Mouse (Mus musculus) ES-Bruce4 (cell line): Measurements from ENCODE around the gene Zfand4.

Experiments
- CTCF ChIP-seq: IDR thresholded peaks from one replicate; pipeline ENCODE4 v1.8.1; 2011; ENCODE audit warnings: low read depth, low read length
- EP300 ChIP-seq: IDR thresholded peaks from 2 replicates; pipeline ENCODE4 v1.6.1; 2011; ENCODE audit warnings: low read depth, low read length; ENCODE audit not compliant: insufficient read depth

- no peak for TF ChIP-seq CTCF
- no peak for TF ChIP-seq EP300
Measured at GRCm38 (mm10) chr6:116265603-116266002, 1.6 kb downstream of the Zfand4 start.
